Mouse (Mus musculus) embryonic fibroblast, embryonic 13.5 days (primary cell): Measurements from ENCODE around the gene Mospd3.

Source experiments
- CTCF ChIP-seq: IDR thresholded peaks from 2 replicates; pipeline ENCODE4 v1.5.1; 2011; ENCODE audit warnings: mild to moderate bottlenecking, control low read depth, low read length, moderate library complexity, borderline replicate concordance; ENCODE audit not compliant: insufficient read depth
- POLR2A ChIP-seq: IDR thresholded peaks from 2 replicates; pipeline ENCODE4 v1.6.1; 2011; ENCODE audit warnings: low read depth, mild to moderate bottlenecking, control low read depth, low read length, moderate library complexity

DNA sequence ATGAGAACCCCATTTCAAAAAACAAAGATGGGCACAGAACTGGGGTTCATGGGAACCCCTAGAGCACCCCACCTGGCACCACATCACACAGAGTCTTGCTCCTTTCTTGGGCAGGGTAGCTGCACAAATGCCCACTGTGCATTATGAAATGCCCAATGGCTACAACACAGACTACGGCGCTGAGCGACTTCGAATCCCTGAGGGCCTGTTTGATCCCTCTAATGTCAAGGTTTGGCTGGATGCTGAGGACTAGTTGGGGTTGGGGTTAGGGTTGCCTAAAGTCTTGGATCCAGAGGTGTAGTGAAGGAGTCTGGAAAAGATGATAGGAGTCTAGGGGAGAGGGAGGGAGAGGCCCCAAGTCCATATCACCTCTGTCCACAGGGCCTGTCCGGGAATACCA lies 34.4 kb downstream of the Mospd3 start:
- TF ChIP-seq CTCF (no peak), POLR2A (no peak)
